Mouse (Mus musculus) forebrain, embryonic 16.5 days (tissue): ENCODE results near the gene Irak3. TPM values are rescaled to one million over a fixed set of nuclear protein-coding genes. Genes with fewer than 3 reads are reported as not detected.
A peak's percentile ranks its signal among the peaks of the same experiment; 100 is the strongest.

ENCODE experiments used
- ATAC-seq: fragments of 200-750 bp; cut with Nextera tagmentation; 2 replicates; pipeline ENCODE4 v1.8.0; 2017; ENCODE audit warnings: mild to moderate bottlenecking, moderate library complexity
- H3K27ac ChIP-seq: fragments of 300-500 bp; sonication (generic); 2 replicates; pipeline ENCODE4 v1.5.1; 2014; ENCODE audit warnings: low read length, control low read depth
- H3K27me3 ChIP-seq: fragments of 300-500 bp; sonication (generic); replicated peaks from 2 replicates; pipeline ENCODE4 v1.6.1; 2014; ENCODE audit warnings: low read length; ENCODE audit not compliant: control insufficient read depth, insufficient read depth
- H3K36me3 ChIP-seq: fragments of 300-500 bp; sonication (generic); 2 replicates; pipeline ENCODE4 v1.6.1; 2014; ENCODE audit not compliant: control insufficient read depth, insufficient read depth
- H3K4me1 ChIP-seq: fragments of 300-500 bp; sonication (generic); replicated peaks from 2 replicates; pipeline ENCODE4 v1.6.1; 2014; ENCODE audit warnings: low read length; ENCODE audit not compliant: control insufficient read depth, insufficient read depth
- H3K4me2 ChIP-seq: fragments of 300-500 bp; sonication (generic); 2 replicates; pipeline ENCODE4 v1.6.1; 2014; ENCODE audit warnings: mild to moderate bottlenecking, low read length, control low read depth
- H3K4me3 ChIP-seq: fragments of 300-500 bp; sonication (generic); replicated peaks from 2 replicates; pipeline ENCODE4 v1.5.1; 2014; ENCODE audit warnings: mild to moderate bottlenecking, low read length, control low read depth
- H3K9ac ChIP-seq: fragments of 300-500 bp; sonication (generic); replicated peaks from 2 replicates; pipeline ENCODE4 v1.6.1; 2014; ENCODE audit warnings: low read depth, low read length, control low read depth
- H3K9me3 ChIP-seq: fragments of 300-500 bp; sonication (generic); 2 replicates; pipeline ENCODE4 v1.6.1; 2016; ENCODE audit warnings: low read length; ENCODE audit not compliant: control insufficient read depth
- WGBS: fragments of 180-500 bp; shearing (Covaris S2); extraction: QIAGEN DNeasy Blood & Tissue Kit; methylation state at CpG from one replicate; pipeline ENCODE4 v1.1.7; 2014; 5-methylcytosine and 5-hydroxymethylcytosine counted together
- polyA plus RNA-seq: library from polyadenylated mRNA; unstranded; fragments of >200 nt; fragmentation: Nextera tagmentation; extraction: Ambion mirVana; gene quantifications from 2 replicates; pipeline ENCODE4 v1.2.1, GENCODE M21; 2015

Gene Irak3
- polyA plus RNA-seq, 1 experiment from 2014 or later, result 0.23 TPM

GRCm38 (mm10) chr10:120140916-120141516 is 60.9 kb downstream of the Irak3 start:
- Histone ChIP-seq H3K4me1 (no peaks in the 10 kb centered on the region), H3K27me3 (no peaks in the 10 kb centered on the region), H3K9me3 (peaks cover 4% of the 10 kb centered on the region; the same call in 1 of the 2 replicates), H3K4me2 (no peak overlapping the region), H3K27ac (no peak overlapping the region), H3K4me3 (no peak overlapping the region), H3K9ac (no peak overlapping the region), H3K36me3 (no peaks in the 10 kb centered on the region)
- no peak for ATAC-seq
- WGBS, result 70% methylated on average over 10 of the region's 10 CpGs

DNA sequence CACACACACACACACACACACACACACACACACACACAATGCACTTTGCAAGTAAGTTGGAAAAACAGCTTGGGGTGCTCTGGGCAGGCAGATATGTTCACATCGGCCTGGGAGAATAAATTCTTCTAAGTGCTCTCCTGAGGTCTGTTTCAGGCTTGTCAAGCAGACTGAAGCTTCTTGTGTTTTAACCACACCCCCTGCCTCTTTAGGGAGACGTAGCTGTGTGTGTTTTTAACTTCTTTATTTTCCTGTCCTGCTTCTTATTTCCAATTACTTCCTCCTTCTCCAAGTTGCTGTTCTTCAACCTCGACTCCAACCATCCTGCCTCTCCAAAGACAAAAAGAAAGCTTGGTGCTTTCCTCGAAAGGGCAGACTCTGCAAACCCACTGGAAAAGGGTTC is 61.7 kb downstream of the Irak3 start:
- H3K27ac ChIP-seq, result no peak overlapping the region
- ATAC-seq, result no peak
- no peak overlapping the region for H3K9ac ChIP-seq
- no peaks in the 10 kb centered on the region for H3K4me1 ChIP-seq
- H3K9me3 ChIP-seq, result peaks cover 4% of the 10 kb centered on the region; the same call in 1 of the 2 replicates
- no peak overlapping the region for H3K4me3 ChIP-seq
- H3K27me3 ChIP-seq, result no peaks in the 10 kb centered on the region
- no peaks in the 10 kb centered on the region for H3K36me3 ChIP-seq
- no peak overlapping the region for H3K4me2 ChIP-seq
- WGBS, result 61% methylated on average over 4 of the region's 4 CpGs

GRCm38 (mm10) chr10:120136020-120136562 is 65.8 kb downstream of the Irak3 start:
- WGBS, result 84% methylated on average over 12 of the region's 12 CpGs
- no peak for ATAC-seq
- Histone ChIP-seq H3K36me3 (no peaks in the 10 kb centered on the region), H3K4me3 (no peak overlapping the region), H3K9me3 (no peaks in the 10 kb centered on the region), H3K27ac (no peak overlapping the region), H3K9ac (no peak overlapping the region), H3K4me2 (no peak overlapping the region), H3K4me1 (peaks cover 6% of the 10 kb centered on the region), H3K27me3 (no peaks in the 10 kb centered on the region)

DNA sequence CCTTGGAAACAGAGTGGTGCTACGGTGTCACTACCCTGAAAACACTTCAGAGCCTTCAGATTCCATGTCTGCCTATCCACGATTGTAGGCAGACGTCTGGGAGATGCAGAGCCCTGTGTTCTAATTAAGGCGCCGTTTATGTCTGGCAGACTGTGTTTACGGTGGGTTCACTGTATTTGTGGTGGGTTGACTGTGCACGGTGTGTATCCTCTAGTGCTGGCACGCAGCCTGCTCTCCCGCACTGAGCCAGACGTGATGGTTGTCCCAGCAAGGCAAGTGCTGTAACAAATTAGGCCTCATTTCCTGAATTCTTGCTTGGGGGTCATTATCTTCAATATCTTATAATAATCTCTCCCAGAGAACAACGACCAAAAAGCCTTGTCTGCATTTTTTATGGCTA is 68.2 kb downstream of the Irak3 start:
- Histone ChIP-seq H3K4me1 (peaks cover 6% of the 10 kb centered on the region), H3K27me3 (no peaks in the 10 kb centered on the region), H3K4me2 (no peak overlapping the region), H3K9ac (no peak overlapping the region), H3K27ac (no peak overlapping the region), H3K36me3 (no peaks in the 10 kb centered on the region), H3K9me3 (no peaks in the 10 kb centered on the region), H3K4me3 (no peak overlapping the region)
- WGBS, result 36% methylated on average over 11 of the region's 11 CpGs
- peak; percentile 68; the same call in 1 of the 2 replicates for ATAC-seq

DNA sequence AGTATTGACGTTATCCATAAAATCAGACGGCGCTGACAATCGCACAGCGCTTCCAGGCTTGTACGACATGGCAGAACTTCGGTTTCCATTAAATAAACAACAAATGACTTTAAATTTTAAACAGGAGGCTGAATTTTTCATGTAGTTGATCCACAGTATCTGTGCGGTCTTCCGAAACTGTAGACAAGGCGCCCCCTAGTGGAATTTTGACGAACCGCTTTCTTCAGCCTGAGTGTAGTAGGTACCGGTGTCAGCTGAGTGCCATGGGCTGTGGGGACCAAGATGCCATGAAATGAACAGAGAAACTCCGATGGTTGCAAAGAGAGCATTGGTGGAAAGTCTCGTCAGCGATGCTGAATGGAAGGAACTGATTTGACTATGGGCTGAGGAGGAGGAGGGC is 71.3 kb downstream of the Irak3 start:
- WGBS, result 64% methylated on average over 16 of the region's 16 CpGs
- H3K4me1 ChIP-seq, result peaks cover 6% of the 10 kb centered on the region
- H3K27me3 ChIP-seq, result no peaks in the 10 kb centered on the region
- H3K4me3 ChIP-seq, result no peak overlapping the region
- no peak overlapping the region for H3K27ac ChIP-seq
- ATAC-seq, result no peak
- H3K9me3 ChIP-seq, result no peaks in the 10 kb centered on the region
- H3K9ac ChIP-seq, result no peak overlapping the region
- H3K4me2 ChIP-seq, result no peak overlapping the region
- H3K36me3 ChIP-seq, result no peaks in the 10 kb centered on the region

- Histone ChIP-seq H3K4me3 (no peak overlapping the region), H3K9ac (no peak overlapping the region), H3K4me1 (peaks cover 5% of the 10 kb centered on the region), H3K4me2 (no peak overlapping the region), H3K36me3 (no peaks in the 10 kb centered on the region), H3K9me3 (no peaks in the 10 kb centered on the region), H3K27ac (no peak overlapping the region), H3K27me3 (no peaks in the 10 kb centered on the region)
- ATAC-seq, result no peak
- WGBS, result 51% methylated on average over 13 of the region's 13 CpGs
Observed at GRCm38 (mm10) chr10:120128601-120129277, 73.2 kb downstream of the Irak3 start.

DNA sequence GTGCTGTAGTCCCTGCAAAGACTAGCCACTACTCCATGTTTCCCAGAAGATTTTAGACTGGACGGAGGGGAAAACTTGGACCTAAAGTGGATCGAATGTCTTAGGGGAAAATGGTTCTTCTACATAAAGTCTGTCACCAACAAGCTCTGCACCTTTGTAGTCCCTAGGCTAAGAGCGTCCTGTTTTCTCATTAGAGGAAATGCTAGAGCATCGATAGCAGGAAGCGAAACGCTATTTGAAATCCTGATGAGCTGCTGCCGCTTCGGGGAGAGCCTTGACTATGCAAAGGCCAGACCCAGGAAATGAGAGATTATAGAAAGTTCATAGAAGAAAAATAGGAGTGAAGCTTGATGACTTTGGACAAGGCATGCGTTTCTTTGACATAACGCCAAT is 76.5 kb downstream of the Irak3 start:
- 77% methylated on average over 10 of the region's 10 CpGs for WGBS
- no peak for ATAC-seq
- no peak overlapping the region for H3K4me2 ChIP-seq
- no peaks in the 10 kb centered on the region for H3K27me3 ChIP-seq
- H3K4me1 ChIP-seq, result no peaks in the 10 kb centered on the region
- H3K4me3 ChIP-seq, result no peak overlapping the region
- H3K36me3 ChIP-seq, result no peaks in the 10 kb centered on the region
- no peaks in the 10 kb centered on the region for H3K9me3 ChIP-seq
- no peak overlapping the region for H3K9ac ChIP-seq
- no peak overlapping the region for H3K27ac ChIP-seq

DNA sequence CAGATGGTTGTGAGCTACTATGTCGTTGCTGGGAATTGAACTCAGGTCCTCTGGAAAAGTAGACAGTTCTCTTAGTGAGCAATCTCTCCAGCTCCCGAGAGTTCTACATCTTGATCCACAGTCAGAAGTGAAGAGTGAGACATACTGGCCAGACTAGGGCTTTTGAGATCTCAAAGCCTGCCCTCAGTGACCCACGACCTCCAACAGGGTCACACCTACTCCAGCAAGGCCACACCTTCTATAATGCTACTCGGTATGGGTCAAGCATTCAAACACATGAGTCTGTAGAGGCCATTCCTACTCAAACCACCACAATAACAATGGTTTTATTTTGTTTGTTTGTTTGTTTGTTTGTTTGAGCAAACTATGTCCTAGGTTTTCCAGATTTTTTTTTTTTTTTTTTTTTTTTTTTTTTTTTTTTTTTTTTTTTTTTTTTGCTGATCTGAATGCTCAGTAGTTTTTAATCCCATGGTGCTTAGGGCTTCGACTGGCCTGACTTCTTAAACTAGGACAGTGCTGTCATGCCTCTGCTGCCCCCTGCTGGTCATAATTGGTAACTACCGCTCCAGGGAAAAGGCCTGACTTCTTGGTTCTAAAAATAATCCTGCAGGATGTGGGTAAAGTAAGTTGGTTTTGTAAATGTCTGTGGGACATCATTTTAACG is 77.0 kb downstream of the Irak3 start:
- 0 out of 2 replicates have a peak, but pooled peaks have one; percentile 50 for ATAC-seq
- Histone ChIP-seq H3K4me1 (no peaks in the 10 kb centered on the region), H3K36me3 (no peaks in the 10 kb centered on the region), H3K9ac (no peak overlapping the region), H3K27ac (no peak overlapping the region), H3K27me3 (no peaks in the 10 kb centered on the region), H3K9me3 (no peaks in the 10 kb centered on the region), H3K4me2 (no peak overlapping the region), H3K4me3 (no peak overlapping the region)
- WGBS, result 58% methylated on average over 7 of the region's 7 CpGs

GRCm38 (mm10) chr10:120123721-120124120 is 78.2 kb downstream of the Irak3 start:
- 88% methylated on average over 3 of the region's 3 CpGs for WGBS
- ATAC-seq, result no peak
- no peaks in the 10 kb centered on the region for H3K4me1 ChIP-seq
- H3K9me3 ChIP-seq, result no peaks in the 10 kb centered on the region
- H3K4me3 ChIP-seq, result no peak overlapping the region
- no peak overlapping the region for H3K9ac ChIP-seq
- no peak overlapping the region for H3K4me2 ChIP-seq
- no peaks in the 10 kb centered on the region for H3K27me3 ChIP-seq
- H3K27ac ChIP-seq, result no peak overlapping the region
- H3K36me3 ChIP-seq, result no peaks in the 10 kb centered on the region
